Mouse (Mus musculus): ENCODE measurements at regions not wholly inside any gene's neighbourhood (a gene's known extent, or its start where the extent isn't known, plus 50 kb on each side); places are given as distances from the start of the nearest gene placed in this dataset.

GRCm38 (mm10) chr8:100942680-100943427, 1526.6 kb upstream of the Cdh8 start:
- no peaks in the 10 kb centered on the region for H3K27me3 ChIP-seq (ENCODE audit: low read depth, poor library complexity, severe bottlenecking)
- H3K4me1 ChIP-seq = no peaks in the 10 kb centered on the region
- no peaks in the 10 kb centered on the region for H3K36me3 ChIP-seq
- no peaks in the 10 kb centered on the region for H3K9me3 ChIP-seq (replicated peaks)
- 83% methylated on average over 6 of the region's 6 CpGs for WGBS
- no peak overlapping the region for H3K4me3 ChIP-seq
- DNase-seq (ENCODE audit: low spot score) = no peak
- no peak overlapping the region for H3K27ac ChIP-seq

DNA sequence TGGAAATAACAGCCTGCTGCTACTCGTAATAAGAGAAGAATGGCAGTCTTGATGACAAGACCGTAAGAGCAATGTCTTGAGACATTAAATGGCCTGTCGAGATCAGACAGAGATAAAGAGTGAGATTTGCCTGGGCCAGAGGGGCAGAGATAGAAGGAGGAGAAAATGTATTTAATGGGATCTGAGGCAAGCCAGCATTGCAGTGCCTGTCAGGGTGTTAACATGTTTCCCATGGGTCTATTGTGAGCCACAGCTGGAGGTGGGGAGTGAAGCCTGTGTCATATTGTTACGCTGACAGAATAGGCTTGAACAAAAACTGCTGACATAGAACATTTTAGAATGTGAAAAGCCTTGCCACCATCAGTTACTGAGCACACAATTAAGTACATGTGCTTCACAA, 1523.3 kb upstream of the Cdh8 start:
- Histone ChIP-seq H3K4me1 (no peaks in the 10 kb centered on the region), H3K9me3 (replicated peaks) (no peaks in the 10 kb centered on the region), H3K27ac (no peak overlapping the region), H3K4me3 (no peak overlapping the region), H3K27me3 (ENCODE audit: low read depth, poor library complexity, severe bottlenecking) (no peaks in the 10 kb centered on the region), H3K36me3 (no peaks in the 10 kb centered on the region)
- WGBS = 59% methylated on average over 4 of the region's 4 CpGs
- DNase-seq (ENCODE audit: low spot score) = no peak

DNA sequence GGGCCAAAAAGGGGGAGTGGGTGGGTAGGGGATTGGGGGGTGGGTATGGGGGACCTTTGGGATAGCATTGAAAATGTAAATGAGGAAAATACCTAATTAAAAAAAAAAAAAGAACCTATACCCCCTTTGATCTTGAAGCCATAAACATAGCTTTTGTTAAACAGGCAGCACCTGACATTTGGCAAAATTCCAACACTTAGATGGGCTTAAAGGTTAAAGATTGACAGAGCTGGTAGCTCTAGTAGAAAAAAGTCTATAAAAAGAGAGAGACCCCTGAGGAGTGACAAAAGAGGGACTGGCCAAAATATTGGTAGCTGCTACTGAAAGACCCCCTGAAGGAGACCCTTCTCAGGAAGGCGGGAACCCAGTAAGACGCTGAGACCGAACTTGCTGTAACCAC, 1474.0 kb upstream of the Cdh8 start:
- WGBS = 65% methylated on average over 3 of the region's 3 CpGs
- H3K27me3 ChIP-seq (ENCODE audit: low read depth, poor library complexity, severe bottlenecking) = no peaks in the 10 kb centered on the region
- no peak overlapping the region for H3K4me3 ChIP-seq
- H3K9me3 ChIP-seq (replicated peaks) = no peaks in the 10 kb centered on the region
- no peak overlapping the region for H3K27ac ChIP-seq
- no peaks in the 10 kb centered on the region for H3K36me3 ChIP-seq
- no peaks in the 10 kb centered on the region for H3K4me1 ChIP-seq
- DNase-seq (ENCODE audit: low spot score) = no peak

DNA sequence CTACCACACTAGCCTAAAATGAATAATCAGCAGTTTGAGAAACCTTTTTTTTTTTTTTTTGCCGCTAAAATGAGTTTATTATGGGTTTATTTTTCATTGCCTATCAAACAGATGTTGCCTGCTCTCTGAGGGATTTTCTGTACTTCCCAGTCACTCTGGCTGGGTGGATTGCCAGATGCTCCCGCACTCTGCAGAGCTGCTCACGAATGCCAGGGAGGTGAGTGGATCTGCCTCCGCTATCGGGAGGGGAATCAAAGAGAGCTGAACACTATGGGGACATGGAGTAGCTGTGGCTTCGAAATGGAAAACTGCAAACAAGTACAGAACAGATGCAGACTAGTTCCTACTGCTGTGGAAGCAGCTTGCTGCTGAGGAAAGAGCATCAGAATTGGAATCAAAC, 1449.4 kb upstream of the Cdh8 start:
- Histone ChIP-seq H3K27me3 (ENCODE audit: low read depth, poor library complexity, severe bottlenecking) (no peaks in the 10 kb centered on the region), H3K4me1 (no peaks in the 10 kb centered on the region), H3K36me3 (no peaks in the 10 kb centered on the region), H3K27ac (no peak overlapping the region), H3K4me3 (no peak overlapping the region), H3K9me3 (replicated peaks) (no peaks in the 10 kb centered on the region)
- no peak for DNase-seq (ENCODE audit: low spot score)
- WGBS = 86% methylated on average over 6 of the region's 6 CpGs

GRCm38 (mm10) chr8:100850822-100851437, 1434.7 kb upstream of the Cdh8 start:
- WGBS = 50% methylated on average over 2 of the region's 2 CpGs
- DNase-seq (ENCODE audit: low spot score) = peak; percentile 51
- Histone ChIP-seq H3K4me3 (no peak overlapping the region), H3K4me1 (0 out of 2 replicates have a peak, but pooled peaks cover 3% of the 10 kb centered on the region), H3K9me3 (replicated peaks) (no peaks in the 10 kb centered on the region), H3K36me3 (no peaks in the 10 kb centered on the region), H3K27ac (no peak overlapping the region), H3K27me3 (ENCODE audit: low read depth, poor library complexity, severe bottlenecking) (no peaks in the 10 kb centered on the region)

Measured in limb, embryonic 10.5 days (tissue).